Mouse (Mus musculus): ENCODE measurements at regions not wholly inside any gene's neighbourhood (a gene's known extent, or its start where the extent isn't known, plus 50 kb on each side); places are given as distances from the start of the nearest gene placed in this dataset.
"Not testable (repeated sequence)": the region's sequence is repeated elsewhere in the genome, so short reads cannot be mapped to it uniquely, and the experiment has no call there.

DNA sequence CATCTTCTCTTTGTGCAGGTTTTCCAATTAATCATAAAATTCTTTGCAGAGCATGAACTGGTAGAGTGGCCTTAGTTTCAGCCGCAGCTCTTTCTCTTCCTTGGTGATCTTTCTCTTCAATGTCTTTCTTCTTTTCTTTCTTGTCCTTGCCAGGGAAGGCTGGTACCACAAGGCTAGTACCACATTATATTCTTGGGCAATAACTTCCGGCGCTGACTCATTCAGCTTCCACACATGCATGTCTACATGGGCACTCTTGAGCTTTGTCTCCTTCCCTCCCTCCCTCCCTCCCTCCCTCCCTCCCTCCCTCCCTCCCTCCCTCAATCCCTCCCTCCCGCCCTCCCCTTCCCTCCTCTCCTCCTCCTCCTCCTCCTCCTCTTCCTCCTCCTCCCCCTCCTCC lies 98.1 kb upstream of the Pwp1 start:
- not testable (repeated sequence) for DNase-seq (ENCODE audit: low spot score)

DNA sequence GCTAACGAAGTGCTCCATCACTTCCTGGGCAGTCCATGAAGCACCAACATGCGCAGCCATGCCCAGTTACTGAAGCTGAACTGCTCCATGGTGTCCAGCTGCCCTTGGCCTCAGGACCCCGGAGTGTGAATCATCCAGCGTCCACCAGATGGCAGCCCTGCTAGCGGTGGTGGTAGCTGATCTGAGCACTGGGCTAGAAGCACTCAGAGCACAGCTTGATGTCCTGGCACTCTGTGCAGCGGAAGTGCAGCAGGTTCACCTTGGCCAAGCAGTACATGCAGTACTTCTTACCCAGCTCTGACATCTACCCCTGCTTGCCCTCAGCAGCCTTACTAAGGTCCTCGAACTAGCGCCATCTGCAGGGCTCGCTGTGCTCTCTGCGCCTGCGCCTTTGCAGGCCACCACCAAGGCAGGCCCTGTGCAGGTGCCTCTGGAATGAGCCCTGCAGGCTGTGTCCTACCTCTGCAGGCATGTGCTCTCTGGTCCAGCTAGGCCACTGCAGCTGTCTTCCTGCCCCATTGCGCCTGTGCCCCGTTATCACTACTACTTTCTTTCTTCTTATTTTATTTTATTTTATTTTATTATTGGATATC lies 97.4 kb upstream of the Pwp1 start:
- DNase-seq (ENCODE audit: low spot score): not testable (repeated sequence)

DNA sequence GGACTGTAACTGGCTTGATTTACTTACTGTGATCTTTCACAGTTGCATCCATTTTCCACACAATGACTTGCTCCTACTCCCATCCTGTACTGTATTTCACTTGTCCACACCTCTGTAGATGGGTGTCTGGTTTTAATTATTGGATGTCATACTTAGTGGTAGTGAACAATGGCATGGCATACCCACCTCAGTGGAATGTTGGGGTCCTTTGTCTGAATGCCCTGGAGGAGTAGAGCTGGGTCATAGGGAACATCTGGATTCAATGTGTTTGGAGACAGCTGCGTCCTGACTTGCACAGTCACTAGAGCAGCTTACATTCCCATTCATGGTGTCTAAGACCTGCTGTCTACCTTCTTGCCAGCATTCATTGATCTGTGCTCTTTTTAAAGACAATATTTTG lies 91.5 kb upstream of the Pwp1 start:
- no peak for DNase-seq (ENCODE audit: low spot score)

DNA sequence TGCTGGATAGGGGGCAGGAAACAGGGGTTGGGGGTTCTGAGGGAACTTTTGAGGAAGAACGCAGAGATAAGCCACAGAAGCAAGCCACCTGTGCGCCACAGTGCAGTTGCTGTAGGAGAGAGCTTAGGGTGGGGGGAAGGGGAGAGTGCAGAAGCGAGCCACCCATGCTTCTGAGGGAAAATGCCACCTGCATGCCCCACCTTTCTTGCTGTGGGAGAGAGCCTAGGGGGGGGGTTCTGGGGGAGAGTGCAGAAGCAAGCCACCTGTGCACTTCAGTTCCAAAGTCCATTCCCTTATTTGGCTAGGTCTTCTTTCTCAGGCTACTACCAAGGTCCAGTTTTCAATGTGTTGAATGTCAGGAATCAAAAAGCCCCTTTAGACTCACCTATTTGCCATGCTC lies 90.3 kb upstream of the Pwp1 start:
- DNase-seq (ENCODE audit: low spot score): no peak

DNA sequence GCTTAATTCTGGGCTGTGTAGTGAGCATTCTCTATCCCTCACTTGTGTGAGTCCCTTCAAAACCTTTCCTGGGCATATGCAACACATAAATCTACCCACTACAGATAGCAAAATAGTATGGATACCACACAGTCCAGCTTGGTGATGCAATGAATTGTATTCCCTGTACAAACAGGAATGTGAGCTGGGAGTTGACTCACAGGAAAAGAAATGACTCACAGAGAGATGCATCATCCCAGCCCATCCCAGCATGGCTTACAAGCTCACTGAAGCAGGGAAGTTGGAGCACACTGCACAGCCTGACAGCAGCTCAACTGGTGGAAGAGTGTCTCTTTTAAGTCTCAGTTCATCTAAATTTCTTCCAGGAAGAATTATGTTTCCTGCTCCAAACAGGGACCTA lies 89.7 kb upstream of the Pwp1 start:
- peak; percentile 4 for DNase-seq (ENCODE audit: low spot score)

DNA sequence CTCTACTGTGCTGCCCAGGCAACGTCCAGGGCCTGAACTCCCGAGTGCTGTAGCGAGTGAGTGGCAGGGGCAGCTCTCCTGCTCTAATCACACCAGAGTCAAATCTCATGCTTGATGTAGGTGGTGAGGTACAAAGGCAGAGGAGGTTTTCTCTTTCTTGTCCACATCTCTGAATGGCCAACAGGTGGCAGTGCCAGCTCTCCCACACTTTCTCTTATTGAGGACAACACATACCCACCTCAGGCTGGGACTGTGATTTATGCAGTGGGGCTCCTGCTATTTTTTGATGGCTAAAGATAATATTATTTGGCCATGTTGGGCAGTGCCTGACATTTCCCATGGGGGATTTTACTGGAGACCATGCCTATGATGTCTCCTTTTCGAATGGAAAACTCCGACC lies 87.3 kb upstream of the Pwp1 start:
- DNase-seq (ENCODE audit: low spot score): no peak

DNA sequence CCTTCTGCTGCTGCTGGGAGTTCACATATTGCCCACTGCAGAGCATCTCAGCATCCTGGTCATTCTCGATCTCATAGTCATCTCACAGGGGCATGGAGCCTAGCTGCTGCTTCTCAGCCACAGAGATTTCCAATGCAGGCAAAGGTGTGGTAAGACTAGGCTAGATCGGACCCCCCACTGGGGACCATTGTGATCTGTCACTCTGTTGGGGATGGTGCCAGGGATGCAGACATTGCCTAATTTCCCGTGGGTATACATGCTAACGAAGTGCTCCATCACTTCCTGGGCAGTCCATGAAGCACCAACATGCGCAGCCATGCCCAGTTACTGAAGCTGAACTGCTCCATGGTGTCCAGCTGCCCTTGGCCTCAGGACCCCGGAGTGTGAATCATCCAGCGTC lies 83.9 kb upstream of the Pwp1 start:
- not testable (repeated sequence) for DNase-seq (ENCODE audit: low spot score)

DNA sequence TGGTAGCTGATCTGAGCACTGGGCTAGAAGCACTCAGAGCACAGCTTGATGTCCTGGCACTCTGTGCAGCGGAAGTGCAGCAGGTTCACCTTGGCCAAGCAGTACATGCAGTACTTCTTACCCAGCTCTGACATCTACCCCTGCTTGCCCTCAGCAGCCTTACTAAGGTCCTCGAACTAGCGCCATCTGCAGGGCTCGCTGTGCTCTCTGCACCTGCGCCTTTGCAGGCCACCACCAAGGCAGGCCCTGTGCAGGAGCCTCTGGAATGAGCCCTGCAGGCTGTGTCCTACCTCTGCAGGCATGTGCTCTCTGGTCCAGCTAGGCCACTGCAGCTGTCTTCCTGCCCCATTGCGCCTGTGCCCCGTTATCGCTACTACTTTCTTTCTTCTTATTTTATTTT lies 83.5 kb upstream of the Pwp1 start:
- not testable (repeated sequence) for DNase-seq (ENCODE audit: low spot score)

DNA sequence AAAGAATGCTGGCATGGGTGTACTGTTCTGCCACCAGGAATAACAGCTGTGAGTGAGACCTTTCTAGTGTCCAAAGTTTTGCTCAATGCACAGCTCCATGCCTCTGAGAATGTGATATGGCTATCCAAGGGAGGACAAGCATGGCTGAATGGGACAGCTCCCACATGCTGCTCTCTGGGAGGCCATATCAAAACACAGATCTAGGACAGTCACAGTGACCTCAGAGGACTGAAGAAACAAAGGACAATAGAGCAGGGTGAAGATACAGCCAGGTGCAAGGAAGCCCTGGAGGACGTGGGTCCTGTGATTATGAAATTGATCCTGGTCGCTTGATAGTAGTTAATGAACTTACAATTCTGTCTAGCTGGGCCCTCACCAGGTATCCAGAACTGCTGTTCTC lies 79.7 kb upstream of the Pwp1 start:
- DNase-seq (ENCODE audit: low spot score): not testable (repeated sequence)

DNA sequence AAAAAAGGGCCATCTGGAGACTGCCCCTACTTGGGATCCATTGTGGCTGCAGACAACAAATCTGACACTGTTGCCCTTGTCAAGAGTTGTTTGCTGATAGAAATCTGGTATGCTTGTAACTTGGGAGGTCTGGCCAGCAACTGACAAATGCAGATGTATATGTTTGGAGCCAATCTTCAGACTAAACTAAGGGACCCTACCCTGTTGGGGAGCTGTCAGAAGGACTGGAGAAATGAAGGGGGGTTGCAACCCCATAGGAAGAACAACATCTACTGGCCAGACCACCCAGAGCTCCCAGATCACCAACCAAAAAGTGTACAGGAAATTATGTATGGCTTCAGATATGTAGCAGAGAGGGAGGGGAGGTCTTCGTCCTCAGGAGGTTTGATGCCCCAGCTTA lies 54.3 kb upstream of the Pwp1 start:
- DNase-seq (ENCODE audit: low spot score): no peak

All from layer of hippocampus, adult 11-12 months (tissue).